Comparison of ENCODE assay signal across 8 mouse cellular contexts in genomic region chr5:138187661-138188306, GRCm38 (mm10). TPM values are rescaled to one million over a fixed set of nuclear protein-coding genes. Genes with fewer than 3 reads are reported as not detected.
DNase-seq lines count a peak whose midpoint lies in the region; ATAC-seq and TF ChIP-seq lines count a peak whose summit lies in the region.

No protein-coding gene starts in this region.

- ATAC-seq in CD4-positive, CD25-positive, alpha-beta regulatory T cell, adult 4 months = peak; percentile 86
- peak; percentile 88 for ATAC-seq in heart, embryonic 12.5 days (ENCODE audit: insufficient number of reproducible peaks, low FRiP score)
- peak; percentile 86 for ATAC-seq in kidney, embryonic 15.5 days (replicated peaks; ENCODE audit: low FRiP score)
- ATAC-seq in monocyte, adult 5-6 weeks (replicated peaks; ENCODE audit: insufficient number of reproducible peaks, low FRiP score, low TSS enrichment, poor library complexity, severe bottlenecking) = peak; percentile 82
- ATAC-seq in stomach, embryonic 15.5 days (ENCODE audit: insufficient read depth, low FRiP score, low read depth) = peak; percentile 84

- peak overlapping the region; percentile 77 for H3K27ac ChIP-seq in embryonic fibroblast, embryonic 13.5 days (ENCODE audit: insufficient read depth, low read length)
- peak overlapping the region; percentile 50; the same call in 1 of the 2 replicates for H3K27ac ChIP-seq in heart, embryonic 12.5 days (ENCODE audit: poor library complexity, severe bottlenecking)
- H3K27ac ChIP-seq in kidney, embryonic 15.5 days = peak overlapping the region; percentile 84
- H3K27ac ChIP-seq in liver, adult 2 months (replicated peaks; ENCODE audit: insufficient read depth, low read depth, low read length) = peak overlapping the region; percentile 91
- peak overlapping the region; percentile 82 for H3K27ac ChIP-seq in stomach, embryonic 15.5 days

- H3K27me3 ChIP-seq in heart, embryonic 12.5 days (replicated peaks) = no peaks in the 10 kb centered on the region
- no peaks in the 10 kb centered on the region for H3K27me3 ChIP-seq in kidney, embryonic 15.5 days
- no peaks in the 10 kb centered on the region for H3K27me3 ChIP-seq in liver, adult 2 months (ENCODE audit: control insufficient read depth, insufficient read depth, low read length)
- no peaks in the 10 kb centered on the region for H3K27me3 ChIP-seq in stomach, embryonic 15.5 days (replicated peaks)

- H3K36me3 ChIP-seq in heart, embryonic 12.5 days = peaks cover 30% of the 10 kb centered on the region
- peaks cover 54% of the 10 kb centered on the region for H3K36me3 ChIP-seq in kidney, embryonic 15.5 days
- no peaks in the 10 kb centered on the region for H3K36me3 ChIP-seq in liver, adult 2 months (ENCODE audit: control insufficient read depth, insufficient read depth, low read length)
- H3K36me3 ChIP-seq in stomach, embryonic 15.5 days = peaks cover 4% of the 10 kb centered on the region; the same call in 1 of the 2 replicates

- H3K4me1 ChIP-seq in embryonic fibroblast, embryonic 13.5 days (ENCODE audit: control insufficient read depth, insufficient read depth, low read length) = peaks cover 3% of the 10 kb centered on the region; the same call in 1 of the 2 replicates
- H3K4me1 ChIP-seq in heart, embryonic 12.5 days (replicated peaks) = peaks cover 17% of the 10 kb centered on the region
- peaks cover 15% of the 10 kb centered on the region for H3K4me1 ChIP-seq in kidney, embryonic 15.5 days
- H3K4me1 ChIP-seq in liver, adult 2 months (ENCODE audit: control insufficient read depth, insufficient read depth, low read length) = peaks cover 5% of the 10 kb centered on the region
- peaks cover 6% of the 10 kb centered on the region; the same call in 1 of the 2 replicates for H3K4me1 ChIP-seq in stomach, embryonic 15.5 days

- no peaks in the 10 kb centered on the region for H3K9me3 ChIP-seq in heart, embryonic 12.5 days (replicated peaks)
- no peaks in the 10 kb centered on the region for H3K9me3 ChIP-seq in kidney, embryonic 15.5 days (replicated peaks)
- no peaks in the 10 kb centered on the region for H3K9me3 ChIP-seq in stomach, embryonic 15.5 days

- TF ChIP-seq CTCF in embryonic fibroblast, embryonic 13.5 days (IDR thresholded peaks at IDR 0.05; ENCODE audit: borderline replicate concordance, insufficient read depth, low read length) = no peak
- no peak for TF ChIP-seq CTCF in liver, adult 2 months (IDR thresholded peaks at IDR 0.05; ENCODE audit: low read depth, low read length)

- H3K79me2 ChIP-seq in liver, adult 2 months (ENCODE audit: control insufficient read depth, insufficient read depth, low read length) = no peaks in the 10 kb centered on the region

- WGBS in heart, embryonic 12.5 days = under 1% methylated on average over 10 of the region's 10 CpGs
- 1% methylated on average over 10 of the region's 10 CpGs for WGBS in kidney, embryonic 15.5 days
- WGBS in liver, adult 2 months = 0% methylated on average over 10 of the region's 10 CpGs
- WGBS in stomach, embryonic 15.5 days = under 1% methylated on average over 10 of the region's 10 CpGs

- peak; percentile 44 for TF ChIP-seq POLR2A in embryonic fibroblast, embryonic 13.5 days (IDR thresholded peaks at IDR 0.05; ENCODE audit: low read depth, low read length)
- TF ChIP-seq POLR2A in liver, adult 2 months (IDR thresholded peaks at IDR 0.05; ENCODE audit: extremely low read depth, insufficient read depth, low read length) = no peak

- H3K4me3 ChIP-seq in embryonic fibroblast, embryonic 13.5 days (ENCODE audit: insufficient read depth, low read length) = peak overlapping the region; percentile 93
- H3K4me3 ChIP-seq in heart, embryonic 12.5 days = peak overlapping the region; percentile 84
- H3K4me3 ChIP-seq in kidney, embryonic 15.5 days (replicated peaks) = peak overlapping the region; percentile 87
- H3K4me3 ChIP-seq in liver, adult 2 months (ENCODE audit: insufficient read depth, low read depth, low read length) = peak overlapping the region; percentile 65
- peak overlapping the region; percentile 87 for H3K4me3 ChIP-seq in stomach, embryonic 15.5 days (replicated peaks)

- DNase-seq in brain, adult 2 months (ENCODE audit: low read depth, low spot score) = peak; percentile 96
- DNase-seq in liver, adult 2 months (ENCODE audit: extremely low read depth, low read depth, low spot score) = peak; percentile 86

- H3K9ac ChIP-seq in heart, embryonic 12.5 days = peak overlapping the region; percentile 91
- peak overlapping the region; percentile 83 for H3K9ac ChIP-seq in kidney, embryonic 15.5 days
- peak overlapping the region; percentile 87 for H3K9ac ChIP-seq in liver, adult 2 months (ENCODE audit: low read depth, low read length)
- H3K9ac ChIP-seq in stomach, embryonic 15.5 days = peak overlapping the region; percentile 73

- peak overlapping the region; percentile 75 for H3K4me2 ChIP-seq in heart, embryonic 12.5 days
- H3K4me2 ChIP-seq in kidney, embryonic 15.5 days = peak overlapping the region; percentile 79
- peak overlapping the region; percentile 75 for H3K4me2 ChIP-seq in stomach, embryonic 15.5 days

RNA-seq across cellular contexts. Expression of gene Cnpy4, which starts 0.5 kb away (rescaled TPM):
- polyA plus RNA-seq in CD4-positive, CD25-positive, alpha-beta regulatory T cell, adult 4 months (2017; shearing (Covaris generic)) = 10 to 100 TPM; 42.2 to 61.8 TPM
- 63.1 and 63.3 TPM in 2 replicates for polyA plus RNA-seq in embryonic fibroblast, embryonic 13.5 days (2011; ENCODE audit: insufficient read length, low read depth, missing spikeins)
- polyA plus RNA-seq in heart, embryonic 12.5 days (2016; fragmentation: Nextera tagmentation; extraction: Ambion mirVana) = 26.2 and 26.5 TPM in 2 replicates
- polyA plus RNA-seq in kidney, embryonic 15.5 days (2015; fragmentation: Nextera tagmentation; extraction: Ambion mirVana) = 61.9 and 62.9 TPM in 2 replicates
- total RNA-seq in liver, adult 2 months (2014; rRNA removed) = 4.9 and 5.0 TPM in 2 replicates
- 1.3 and 1.7 TPM in 2 replicates for polyA plus RNA-seq in liver, adult 2 months (2012; rRNA removed)
- 38.5 to 45.5 TPM (median 43.7 TPM) in 3 replicates for total RNA-seq in monocyte, adult 5-6 weeks (2017)
- polyA plus RNA-seq in stomach, embryonic 15.5 days (2015; fragmentation: Nextera tagmentation; extraction: Ambion mirVana) = 44.4 and 48.0 TPM in 2 replicates

RNA-seq across cellular contexts. Expression of gene Taf6, which starts 0.5 kb away (rescaled TPM):
- polyA plus RNA-seq in CD4-positive, CD25-positive, alpha-beta regulatory T cell, adult 4 months (2017; shearing (Covaris generic)) = 10 to 100 TPM; 60.5 to 73.4 TPM
- 27.9 and 29.8 TPM in 2 replicates for polyA plus RNA-seq in embryonic fibroblast, embryonic 13.5 days (2011; ENCODE audit: insufficient read length, low read depth, missing spikeins)
- 73.9 and 78.5 TPM in 2 replicates for polyA plus RNA-seq in heart, embryonic 12.5 days (2016; fragmentation: Nextera tagmentation; extraction: Ambion mirVana)
- polyA plus RNA-seq in kidney, embryonic 15.5 days (2015; fragmentation: Nextera tagmentation; extraction: Ambion mirVana) = 102 and 109 TPM in 2 replicates
- total RNA-seq in liver, adult 2 months (2014; rRNA removed) = 14.2 and 14.9 TPM in 2 replicates
- 29.9 and 32.7 TPM in 2 replicates for polyA plus RNA-seq in liver, adult 2 months (2012; rRNA removed)
- total RNA-seq in monocyte, adult 5-6 weeks (2017) = 14.3 to 27.3 TPM (median 19.1 TPM) in 3 replicates
- polyA plus RNA-seq in stomach, embryonic 15.5 days (2015; fragmentation: Nextera tagmentation; extraction: Ambion mirVana) = 71.3 and 73.7 TPM in 2 replicates

RNA-seq across cellular contexts. Expression of gene Mblac1, which starts 6.3 kb away (rescaled TPM):
- polyA plus RNA-seq in CD4-positive, CD25-positive, alpha-beta regulatory T cell, adult 4 months (2017; shearing (Covaris generic)) = not detected
- polyA plus RNA-seq in embryonic fibroblast, embryonic 13.5 days (2011; ENCODE audit: insufficient read length, low read depth, missing spikeins) = 2.1 and 3.5 TPM in 2 replicates
- 5.1 and 6.2 TPM in 2 replicates for polyA plus RNA-seq in heart, embryonic 12.5 days (2016; fragmentation: Nextera tagmentation; extraction: Ambion mirVana)
- polyA plus RNA-seq in kidney, embryonic 15.5 days (2015; fragmentation: Nextera tagmentation; extraction: Ambion mirVana) = 8.4 and 10.5 TPM in 2 replicates
- total RNA-seq in liver, adult 2 months (2014; rRNA removed) = 1.0 and 1.1 TPM in 2 replicates
- 2.1 and 2.7 TPM in 2 replicates for polyA plus RNA-seq in liver, adult 2 months (2012; rRNA removed)
- 1.1 TPM in 1 of 3 replicates, not detected in the others for total RNA-seq in monocyte, adult 5-6 weeks (2017)
- 8.1 and 9.4 TPM in 2 replicates for polyA plus RNA-seq in stomach, embryonic 15.5 days (2015; fragmentation: Nextera tagmentation; extraction: Ambion mirVana)

RNA-seq across cellular contexts. Expression of gene Mcm7, which starts 15.6 kb away (rescaled TPM):
- 10 to 100 TPM; 47.6 to 74.5 TPM for polyA plus RNA-seq in CD4-positive, CD25-positive, alpha-beta regulatory T cell, adult 4 months (2017; shearing (Covaris generic))
- polyA plus RNA-seq in embryonic fibroblast, embryonic 13.5 days (2011; ENCODE audit: insufficient read length, low read depth, missing spikeins) = 79.1 and 85.3 TPM in 2 replicates
- 136 and 138 TPM in 2 replicates for polyA plus RNA-seq in heart, embryonic 12.5 days (2016; fragmentation: Nextera tagmentation; extraction: Ambion mirVana)
- polyA plus RNA-seq in kidney, embryonic 15.5 days (2015; fragmentation: Nextera tagmentation; extraction: Ambion mirVana) = 211 and 225 TPM in 2 replicates
- 11.0 and 14.8 TPM in 2 replicates for total RNA-seq in liver, adult 2 months (2014; rRNA removed)
- 9.7 and 12.4 TPM in 2 replicates for polyA plus RNA-seq in liver, adult 2 months (2012; rRNA removed)
- 53.2 to 96.5 TPM (median 70.8 TPM) in 3 replicates for total RNA-seq in monocyte, adult 5-6 weeks (2017)
- polyA plus RNA-seq in stomach, embryonic 15.5 days (2015; fragmentation: Nextera tagmentation; extraction: Ambion mirVana) = 150 and 155 TPM in 2 replicates

RNA-seq across cellular contexts. Expression of gene Ap4m1, which starts 16.0 kb away (rescaled TPM):
- polyA plus RNA-seq in CD4-positive, CD25-positive, alpha-beta regulatory T cell, adult 4 months (2017; shearing (Covaris generic)) = 1 to 10 TPM; 5.3 to 6.1 TPM
- 22.2 and 26.5 TPM in 2 replicates for polyA plus RNA-seq in embryonic fibroblast, embryonic 13.5 days (2011; ENCODE audit: insufficient read length, low read depth, missing spikeins)
- 12.1 and 12.6 TPM in 2 replicates for polyA plus RNA-seq in heart, embryonic 12.5 days (2016; fragmentation: Nextera tagmentation; extraction: Ambion mirVana)
- 24.2 and 28.2 TPM in 2 replicates for polyA plus RNA-seq in kidney, embryonic 15.5 days (2015; fragmentation: Nextera tagmentation; extraction: Ambion mirVana)
- 9.6 and 12.3 TPM in 2 replicates for total RNA-seq in liver, adult 2 months (2014; rRNA removed)
- 9.1 and 14.8 TPM in 2 replicates for polyA plus RNA-seq in liver, adult 2 months (2012; rRNA removed)
- total RNA-seq in monocyte, adult 5-6 weeks (2017) = 26.2 to 32.8 TPM (median 27.0 TPM) in 3 replicates
- 23.4 and 23.9 TPM in 2 replicates for polyA plus RNA-seq in stomach, embryonic 15.5 days (2015; fragmentation: Nextera tagmentation; extraction: Ambion mirVana)

Comparison
In these comparisons a context has a peak if more than half of its experiments do, and no peak if none do; other contexts are left out.
1. Peak in every context shown above with its lines: DNase-seq, ATAC-seq, H3K4me3 ChIP-seq and H3K27ac ChIP-seq.
2. RNA of gene Cnpy4, which starts 0.5 kb away (polyA plus RNA-seq): 63.1 to 63.3 TPM in embryonic fibroblast, embryonic 13.5 days, 61.9 to 62.9 TPM in kidney, embryonic 15.5 days, 42.2 to 61.8 TPM in CD4-positive, CD25-positive, alpha-beta regulatory T cell, adult 4 months, 44.4 to 48.0 TPM in stomach, embryonic 15.5 days and 26.2 to 26.5 TPM in heart, embryonic 12.5 days; 1.3 to 1.7 TPM in liver, adult 2 months; every median in the first group is over 10 times any median in the second.